Mouse (Mus musculus) CH12.LX (cell line): ENCODE data around the gene Dab1.

Source experiments
- CTCF ChIP-seq, 2 experiments: IDR thresholded peaks in 1 of 2; conservative IDR thresholded peaks in 1 of 2; 2 replicates each; pipeline ENCODE4 v1.5.1; 2011 to 2012; ENCODE audit warnings: low read depth in 2 of 2, low read length in 2 of 2, improper control_type of control experiment in 1 of 2, inconsistent platforms in 1 of 2, mild to moderate bottlenecking in 1 of 2, moderate library complexity in 1 of 2
- ELF1 ChIP-seq: IDR thresholded peaks from 2 replicates; pipeline ENCODE4 v1.6.1; 2014; ENCODE audit warnings: low read depth, mild to moderate bottlenecking, inconsistent platforms, low read length, improper control_type of control experiment
- EP300 ChIP-seq: IDR thresholded peaks from 2 replicates; pipeline ENCODE4 v1.6.1; 2011; ENCODE audit warnings: low read length, improper control_type of control experiment
- KAT2A ChIP-seq: IDR thresholded peaks from 2 replicates; pipeline ENCODE4 v1.6.1; 2012; ENCODE audit warnings: low read length, improper control_type of control experiment, inconsistent platforms; ENCODE audit not compliant: insufficient replicate concordance
- MYC ChIP-seq: IDR thresholded peaks from 2 replicates; pipeline ENCODE4 v1.6.1; 2011; ENCODE audit warnings: low read depth, mild to moderate bottlenecking, improper control_type of control experiment, low read length
- SIN3A ChIP-seq: IDR thresholded peaks from 2 replicates; pipeline ENCODE4 v1.6.1; 2012; ENCODE audit warnings: low read length, improper control_type of control experiment, inconsistent platforms
- UBTF ChIP-seq: IDR thresholded peaks from 2 replicates; pipeline ENCODE4 v1.6.1; 2012; ENCODE audit warnings: low read depth, mild to moderate bottlenecking, inconsistent platforms, low read length, improper control_type of control experiment, moderate library complexity
- USF1 ChIP-seq: IDR thresholded peaks from 2 replicates; pipeline ENCODE4 v1.6.1; 2014; ENCODE audit warnings: low read depth, mild to moderate bottlenecking, inconsistent platforms, low read length, improper control_type of control experiment
- ZNF384 ChIP-seq: IDR thresholded peaks from 2 replicates; pipeline ENCODE4 v1.6.1; 2012; ENCODE audit warnings: low read depth, low read length, improper control_type of control experiment, inconsistent platforms

GRCm38 (mm10) chr4:104550581-104551205, 931.5 kb downstream of the Dab1 start:
- TF ChIP-seq UBTF (no peak), ELF1 (no peak), SIN3A (no peak), MYC (no peak), USF1 (no peak), ZNF384 (no peak), EP300 (no peak), CTCF (conservative IDR thresholded peaks at IDR 0.05 in 1 of 2, IDR thresholded peaks at IDR 0.05 in 1 of 2; ENCODE audit: low read depth in 2 of 2, low read length in 2 of 2) (no peak), KAT2A (no peak)
